Mouse (Mus musculus) liver, adult (tissue): ENCODE measurements around the gene Cisd1.

Experiments used
- GATA4 ChIP-seq: IDR thresholded peaks from 2 replicates; pipeline ENCODE4 v1.6.1; 2014; ENCODE audit warnings: mild to moderate bottlenecking, low read length; ENCODE audit not compliant: insufficient replicate concordance

Gene Cisd1

DNA sequence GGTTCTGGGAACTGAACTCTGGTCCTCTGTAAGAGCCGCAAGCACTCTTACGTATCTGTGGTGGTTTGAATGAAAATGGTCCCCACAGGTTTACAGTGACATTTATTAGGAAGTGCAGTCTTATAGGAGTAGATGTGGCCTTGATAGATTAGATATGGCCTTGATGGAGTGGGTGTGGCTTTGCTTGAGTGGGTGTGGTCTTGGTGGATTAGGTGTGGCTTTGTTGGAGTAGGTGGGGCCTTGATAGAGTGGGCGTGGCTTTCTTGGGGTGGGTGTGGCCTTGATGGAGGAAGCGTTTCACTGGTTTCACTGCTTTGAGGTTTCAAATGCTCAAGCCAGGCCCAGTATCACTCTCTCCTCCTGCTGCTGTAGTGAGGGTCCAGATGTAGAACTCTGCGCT, 36.6 kb downstream of the Cisd1 start:
- TF ChIP-seq GATA4, result no peak

DNA sequence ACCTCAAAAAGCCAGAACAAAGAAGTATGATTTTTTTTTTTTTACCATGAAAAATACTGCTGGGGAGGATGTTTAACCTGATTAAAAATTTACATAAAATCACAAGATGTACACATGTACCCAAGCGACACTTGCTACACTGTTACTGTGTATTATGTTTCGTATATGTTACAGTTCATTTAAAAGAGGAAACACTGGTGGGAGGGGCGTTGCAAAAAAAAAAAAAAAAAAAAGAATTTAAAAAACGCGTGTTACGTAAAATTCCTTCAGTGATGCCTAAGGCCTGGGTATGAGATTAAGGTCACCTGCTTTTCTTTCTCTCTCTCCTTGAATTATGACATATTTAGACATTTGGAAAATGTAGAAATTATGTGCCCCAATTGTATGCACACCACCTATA, 38.0 kb downstream of the Cisd1 start:
- no peak for TF ChIP-seq GATA4

- no peak for TF ChIP-seq GATA4
Measured at GRCm38 (mm10) chr10:71306190-71306589, 38.6 kb downstream of the Cisd1 start.

GRCm38 (mm10) chr10:71302490-71302889, 42.3 kb downstream of the Cisd1 start:
- no peak for TF ChIP-seq GATA4

- TF ChIP-seq GATA4, result no peak
Measured at GRCm38 (mm10) chr10:71300161-71300560, 44.6 kb downstream of the Cisd1 start.

DNA sequence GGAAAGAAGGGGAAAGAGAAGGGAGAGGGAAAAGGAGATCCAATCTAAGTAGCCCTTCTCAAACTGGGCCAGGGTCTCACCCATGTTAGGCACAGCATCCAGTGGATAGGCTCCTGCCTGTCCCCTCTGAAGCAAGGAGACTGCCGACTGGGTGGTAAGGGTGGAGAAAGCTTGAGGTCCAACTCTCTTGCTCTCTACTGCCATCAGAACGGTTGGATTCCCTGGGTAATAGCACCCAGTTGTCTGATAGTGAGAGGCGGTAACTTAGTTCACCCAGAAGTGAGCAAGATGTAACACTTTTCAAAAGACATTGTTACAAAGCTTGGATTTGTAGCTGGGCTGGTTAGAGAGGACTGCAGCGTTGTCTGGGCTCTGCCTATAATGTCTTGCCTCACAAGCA, 51.5 kb downstream of the Cisd1 start:
- TF ChIP-seq GATA4, result no peak

GRCm38 (mm10) chr10:71292254-71292653, 52.5 kb downstream of the Cisd1 start:
- no peak for TF ChIP-seq GATA4

- TF ChIP-seq GATA4, result no peak
Measured at GRCm38 (mm10) chr10:71291801-71292200, 53.0 kb downstream of the Cisd1 start.

DNA sequence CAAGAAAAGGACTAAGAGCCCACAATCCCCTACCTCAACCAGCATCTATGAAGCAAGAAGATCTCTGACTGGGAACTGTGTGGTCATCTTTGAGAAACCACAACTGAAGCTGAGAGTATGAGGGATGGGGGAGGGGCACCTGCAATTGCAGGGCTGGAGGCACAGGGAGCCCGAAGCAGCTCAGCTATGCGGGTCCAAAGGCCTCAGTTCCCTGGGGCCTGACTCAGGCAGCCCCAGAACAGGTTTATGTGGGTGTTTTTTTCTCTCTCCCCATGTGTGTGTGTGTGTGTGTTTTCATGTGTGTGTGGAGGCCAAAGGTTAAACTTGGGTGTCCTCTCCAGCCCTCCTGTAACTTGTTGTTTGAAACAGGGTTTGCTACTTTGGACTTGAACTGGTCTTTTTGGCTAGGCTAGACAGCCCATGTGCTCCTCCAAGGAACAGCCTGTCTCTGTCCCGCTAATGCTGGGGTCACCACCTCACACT, 53.5 kb downstream of the Cisd1 start:
- TF ChIP-seq GATA4, result no peak

- no peak for TF ChIP-seq GATA4
Measured at GRCm38 (mm10) chr10:71285126-71285580, 59.6 kb downstream of the Cisd1 start, which contains the start of gene Ube2d1. TSS of gene Ube2d1 (minus strand) at chr10:71285262.

DNA sequence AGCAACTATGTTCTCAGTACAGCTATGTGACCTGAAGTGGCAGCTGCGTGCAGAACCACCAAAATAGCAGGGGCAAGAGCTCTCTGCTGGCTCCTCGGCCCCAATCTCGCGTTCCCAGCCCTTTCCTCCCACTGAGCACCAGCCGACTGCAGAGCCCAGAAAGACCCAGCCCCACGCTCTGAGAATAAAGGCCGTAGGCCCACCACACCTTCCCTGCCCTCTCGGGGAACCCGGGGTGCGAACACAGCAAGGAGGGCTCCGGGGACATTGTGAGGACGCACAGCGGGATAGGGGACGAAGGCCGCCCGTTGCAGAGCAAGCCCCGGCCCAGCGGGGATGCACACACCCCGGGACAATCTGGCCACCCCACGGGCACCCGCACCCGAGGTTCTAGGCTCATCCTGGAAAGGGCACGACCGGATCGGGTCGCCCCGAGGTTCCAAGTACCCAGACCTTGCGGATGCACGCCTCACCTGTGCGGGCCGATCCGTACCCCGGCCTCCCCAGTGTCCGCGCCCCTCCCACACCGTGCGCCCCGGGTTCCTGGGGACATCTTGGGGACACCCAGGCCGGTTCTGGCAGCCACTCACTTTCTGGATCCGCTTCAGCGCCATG, 60.1 kb downstream of the Cisd1 start:
- TF ChIP-seq GATA4, result no peak

- TF ChIP-seq GATA4, result no peak
Measured at GRCm38 (mm10) chr10:71284131-71284510, 60.6 kb downstream of the Cisd1 start.
